Comparison of ENCODE assay signal across 18 mouse cellular contexts in the genomic region with DNA sequence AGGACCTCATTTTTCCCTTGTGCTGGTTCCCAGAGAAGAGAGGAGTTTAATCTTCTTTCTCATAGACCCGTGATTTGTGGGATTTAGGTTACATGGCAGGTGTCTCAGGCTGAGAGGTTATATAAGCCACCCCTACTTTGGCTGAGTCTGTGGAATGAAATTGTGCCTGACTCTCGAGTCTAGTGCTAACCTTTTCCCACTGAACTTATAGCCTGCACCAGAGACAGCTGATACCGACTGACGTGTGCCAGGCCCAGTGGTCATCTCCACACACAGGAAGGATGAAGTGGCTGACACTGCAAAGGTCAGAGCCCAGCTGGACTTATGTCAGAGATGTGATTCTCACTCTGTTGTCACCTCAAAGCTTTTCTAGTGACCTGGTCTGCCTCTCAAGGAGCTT.
"Had no signal": no experiment of that assay in that cellular context is flagged by ENCODE, and none has a peak within 500 bp of the region (broad histone marks: within the 10 kb centered on the region; RNA-seq: fewer than 3 reads in every experiment).

No protein-coding gene starts in this region.

- DNase-seq: kidney, adult 18-20 months; kidney, postnatal 10 days; kidney, postnatal 4 days; left cerebral cortex, postnatal 4 days; lung, embryonic 14.5 days; lung, postnatal 10 days; lung, postnatal 4 days; midbrain, embryonic 14.5 days; right cerebral cortex, adult 18-20 months; right cerebral cortex, postnatal 25 days; thymus, adult 2 months; thymus, postnatal 36 days had no signal

- H3K4me3 ChIP-seq: layer of hippocampus, adult 2 months; limb, embryonic 15.5 days; liver, embryonic 12.5 days; midbrain, embryonic 10.5 days; myocyte; neural tube, embryonic 15.5 days had no signal

- H3K36me3 ChIP-seq: limb, embryonic 15.5 days; liver, embryonic 12.5 days; midbrain, embryonic 10.5 days; neural tube, embryonic 15.5 days had no signal

- ATAC-seq: liver, embryonic 12.5 days had no signal

- H3K9me3 ChIP-seq: limb, embryonic 15.5 days; liver, embryonic 12.5 days; midbrain, embryonic 10.5 days; neural tube, embryonic 15.5 days had no signal

- H3K4me1 ChIP-seq: liver, embryonic 12.5 days had no signal

- H3K27ac ChIP-seq: layer of hippocampus, adult 2 months; limb, embryonic 15.5 days; liver, embryonic 12.5 days; midbrain, embryonic 10.5 days; neural tube, embryonic 15.5 days had no signal

- H3K27me3 ChIP-seq: limb, embryonic 15.5 days; liver, embryonic 12.5 days; neural tube, embryonic 15.5 days had no signal

- H3K4me2 ChIP-seq: limb, embryonic 15.5 days; liver, embryonic 12.5 days; lung, embryonic 14.5 days; neural tube, embryonic 15.5 days had no signal

- H3K9ac ChIP-seq: limb, embryonic 15.5 days; liver, embryonic 12.5 days; lung, embryonic 14.5 days; neural tube, embryonic 15.5 days had no signal
